Mouse (Mus musculus) gastrocnemius, adult 2 months (tissue): Measurements from ENCODE around the gene Zfp865. TPM values are rescaled to one million over a fixed set of nuclear protein-coding genes. Genes with fewer than 3 reads are reported as not detected.
"Not testable (repeated sequence)": the region's sequence is repeated elsewhere in the genome, so short reads cannot be mapped to it uniquely, and the experiment has no call there.

ENCODE experiments used
- DNase-seq: peaks from one replicate; pipeline ENCODE4 v3.0.0; 2022
- H3K27ac ChIP-seq: fragments of 200-600 bp; 2 replicates; pipeline ENCODE4 v1.8.1; 2022; ENCODE audit warnings: mild to moderate bottlenecking
- H3K4me3 ChIP-seq: fragments of 200-600 bp; 2 replicates; pipeline ENCODE4 v1.8.1; 2022; ENCODE audit warnings: mild to moderate bottlenecking, moderate library complexity
- CTCF ChIP-seq: fragments of 200-600 bp; IDR thresholded peaks from 2 replicates; pipeline ENCODE4 v1.8.1; 2022; ENCODE audit warnings: antibody characterized with exemption, mild to moderate bottlenecking, moderate library complexity
- intact Hi-C: fragments of 180-260 bp; cut with DNase I; formaldehyde crosslinking; loops from one replicate; pipeline ENCODE4 v1.15.1; 2025
- total RNA-seq, 2 experiments: library from RNA; stranded (reverse); gene quantifications; 2 replicates each; pipeline ENCODE4 v1.2.3; 2021

Zfp865 gene
- total RNA-seq, 2 experiments from 2014 or later, result 12.9 to 15.6 TPM

DNA sequence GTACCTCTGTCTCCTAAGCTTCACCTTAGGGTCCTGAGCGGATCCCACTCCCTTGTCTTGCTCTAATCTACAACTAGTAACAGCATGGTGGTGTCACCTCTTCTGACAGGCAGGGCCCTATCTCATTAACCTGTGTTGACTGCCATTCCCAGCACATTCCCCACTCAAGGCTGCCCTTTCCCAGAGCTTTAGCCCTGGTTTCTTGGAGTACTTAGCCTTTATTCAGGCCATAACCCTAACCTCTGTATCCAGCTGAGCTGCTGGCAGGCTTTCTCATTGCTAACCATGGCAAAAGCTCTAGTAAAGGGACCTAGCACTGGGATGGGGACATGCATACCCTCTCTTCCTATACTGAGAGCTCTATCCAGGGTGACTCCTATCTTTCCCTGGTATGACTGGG, 38.5 kb downstream of the Zfp865 start:
- H3K4me3 ChIP-seq, result no peak overlapping the region
- H3K27ac ChIP-seq, result no peak overlapping the region
- intact Hi-C loops, result no loop called here
- TF ChIP-seq CTCF, result no peak
- DNase-seq, result peak; percentile 8

- no peak for TF ChIP-seq CTCF
- intact Hi-C loops, result no loop called here
- no peak overlapping the region; the same call in 1 of the 2 replicates for H3K4me3 ChIP-seq
- DNase-seq, result peak; percentile 20
- 0 out of 2 replicates have a peak overlapping the region, but pooled peaks have one; percentile 99 for H3K27ac ChIP-seq
Observed at GRCm38 (mm10) chr7:5059421-5059820, 39.2 kb downstream of the Zfp865 start.

GRCm38 (mm10) chr7:5060239-5060731, 40.1 kb downstream of the Zfp865 start:
- intact Hi-C loops, result loop anchor here (2.0 to 5.0 kb wide), 3 partner anchors 45 to 923 kb away; partner anchors contain the start of genes Fiz1, Gm44973, Leng8 and Zfp524
- peak; percentile 86 for DNase-seq
- Histone ChIP-seq H3K4me3 (peak overlapping the region; percentile 91), H3K27ac (peak overlapping the region; percentile 99)
- TF ChIP-seq CTCF, result peak; percentile 78

- intact Hi-C loops, result loop anchor here (2.0 to 5.0 kb wide), 3 partner anchors 46 to 924 kb away; partner anchors contain the start of genes Fiz1, Gm44973, Leng8 and Zfp524
- TF ChIP-seq CTCF, result peak; percentile 76
- Histone ChIP-seq H3K4me3 (peak overlapping the region; percentile 91), H3K27ac (peak overlapping the region; percentile 99)
- peak; percentile 99 for DNase-seq
Observed at GRCm38 (mm10) chr7:5060944-5061773, 41.0 kb downstream of the Zfp865 start.

- intact Hi-C loops, result loop anchor here (1.0 to 5.0 kb wide), 4 partner anchors 18 to 925 kb away; partner anchors contain the start of genes Epn1, Fiz1, Gm44973 and Leng8
- no peak for TF ChIP-seq CTCF
- Histone ChIP-seq H3K27ac (peak within 1 kb of the TSS; percentile 99), H3K4me3 (peak within 1 kb of the TSS; percentile 91)
- peak; percentile 98 for DNase-seq
Observed at GRCm38 (mm10) chr7:5061774-5062359, 41.7 kb downstream of the Zfp865 start, which contains the start of gene U2af2. Gene U2af2 (plus strand): TSS chr7:5062143.

- peak overlapping the region; percentile 91 for H3K4me3 ChIP-seq
- no peak for DNase-seq
- intact Hi-C loops, result loop anchor here (1.0 to 5.0 kb wide), 3 partner anchors 18 to 925 kb away; partner anchors contain the start of genes Epn1 and Leng8
- peak overlapping the region; percentile 99 for H3K27ac ChIP-seq
- no peak for TF ChIP-seq CTCF
Observed at GRCm38 (mm10) chr7:5062360-5063001, 42.3 kb downstream of the Zfp865 start.

DNA sequence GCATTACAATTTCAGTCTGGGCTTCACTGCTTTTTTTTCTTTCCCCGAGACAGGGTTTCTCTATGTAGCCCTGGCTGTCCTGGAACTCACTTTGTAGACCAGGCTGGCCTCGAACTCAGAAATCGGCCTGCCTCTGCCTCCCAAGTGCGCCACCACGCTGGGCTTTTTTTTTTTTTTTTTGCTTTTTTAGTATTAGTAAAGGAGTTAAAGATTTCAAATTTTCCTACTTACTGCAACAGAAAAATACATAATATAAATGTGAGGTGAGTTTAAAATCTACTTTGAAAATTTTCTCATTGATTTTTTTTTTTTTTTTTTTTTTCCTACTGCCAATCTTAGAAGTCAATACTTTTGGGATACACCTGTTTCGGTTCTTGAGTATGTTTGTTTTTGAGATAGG, 44.7 kb downstream of the Zfp865 start:
- H3K4me3 ChIP-seq, result no peak overlapping the region
- intact Hi-C loops, result loop anchor here (5.0 kb wide), 2 partner anchors 508 to 928 kb away; partner anchors contain the start of gene Leng8

DNA sequence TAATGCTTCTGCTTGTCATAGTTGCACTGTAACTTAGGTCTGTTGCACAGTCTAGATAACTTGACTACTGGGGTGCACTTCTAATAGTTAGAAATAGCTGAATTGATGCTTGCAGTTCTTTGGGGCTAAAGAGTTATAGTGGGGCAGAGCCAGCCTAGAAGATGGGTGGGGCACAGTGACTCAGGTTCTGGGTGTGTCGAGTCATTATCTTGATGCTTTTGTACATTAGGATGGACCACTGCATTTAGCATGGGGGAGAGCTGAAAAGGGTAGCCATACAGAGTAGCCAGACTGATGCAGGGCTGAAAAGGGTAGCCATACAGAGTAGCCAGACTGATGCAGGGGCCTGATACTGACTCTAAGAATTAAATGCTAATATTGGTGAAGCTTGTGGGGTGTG, 53.4 kb downstream of the Zfp865 start:
- TF ChIP-seq CTCF, result no peak
- H3K4me3 ChIP-seq, result no peak overlapping the region
- intact Hi-C loops, result no loop called here
- H3K27ac ChIP-seq, result no peak overlapping the region
- DNase-seq, result no peak

More for the DNA sequence above, 44.7 kb downstream of the Zfp865 start:
- no peak overlapping the region for H3K27ac ChIP-seq
- no peak for DNase-seq
- no peak for TF ChIP-seq CTCF

DNA sequence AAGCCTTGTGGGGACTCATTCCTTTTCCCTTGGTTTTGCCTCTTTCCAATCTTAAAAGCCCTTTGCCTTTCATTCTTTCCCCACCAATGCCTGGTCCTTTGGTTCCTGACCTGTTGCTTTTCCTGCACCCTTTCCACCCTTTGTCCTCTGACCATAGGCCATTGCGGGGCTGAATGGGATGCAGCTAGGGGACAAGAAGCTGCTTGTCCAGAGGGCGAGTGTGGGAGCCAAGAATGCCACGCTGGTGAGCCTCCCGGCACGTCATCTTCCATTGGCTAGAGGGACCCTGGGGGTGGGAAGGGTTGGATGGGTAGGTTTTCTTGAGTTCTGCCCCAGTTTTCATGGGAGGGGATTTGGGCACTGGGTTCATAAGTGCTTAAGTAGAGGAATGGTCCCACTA, 54.8 kb downstream of the Zfp865 start:
- Histone ChIP-seq H3K27ac (no peak overlapping the region), H3K4me3 (no peak overlapping the region)
- DNase-seq, result no peak
- TF ChIP-seq CTCF, result no peak
- intact Hi-C loops, result no loop called here

DNA sequence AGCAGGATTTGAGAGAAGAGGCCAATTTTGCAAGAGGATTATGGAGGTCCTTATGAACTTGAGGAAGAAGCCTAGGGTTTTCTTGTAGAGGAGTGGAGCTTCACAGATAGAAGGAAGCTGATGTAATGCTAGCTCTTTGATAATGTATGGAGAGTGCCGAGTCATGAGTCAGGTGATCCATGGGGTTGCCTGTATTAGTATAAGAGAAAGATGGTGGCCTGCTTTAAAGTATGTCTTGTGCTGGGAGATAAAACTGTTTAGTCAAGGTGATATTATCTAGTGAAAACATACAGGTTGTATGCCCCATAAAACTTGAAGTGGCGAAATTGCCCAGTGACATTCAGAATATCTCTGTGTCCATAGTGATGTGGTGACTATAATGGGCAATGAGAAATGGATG, 56.8 kb downstream of the Zfp865 start:
- no peak for DNase-seq
- TF ChIP-seq CTCF, result no peak
- Histone ChIP-seq H3K27ac (no peak overlapping the region), H3K4me3 (no peak overlapping the region)
- intact Hi-C loops, result no loop called here

DNA sequence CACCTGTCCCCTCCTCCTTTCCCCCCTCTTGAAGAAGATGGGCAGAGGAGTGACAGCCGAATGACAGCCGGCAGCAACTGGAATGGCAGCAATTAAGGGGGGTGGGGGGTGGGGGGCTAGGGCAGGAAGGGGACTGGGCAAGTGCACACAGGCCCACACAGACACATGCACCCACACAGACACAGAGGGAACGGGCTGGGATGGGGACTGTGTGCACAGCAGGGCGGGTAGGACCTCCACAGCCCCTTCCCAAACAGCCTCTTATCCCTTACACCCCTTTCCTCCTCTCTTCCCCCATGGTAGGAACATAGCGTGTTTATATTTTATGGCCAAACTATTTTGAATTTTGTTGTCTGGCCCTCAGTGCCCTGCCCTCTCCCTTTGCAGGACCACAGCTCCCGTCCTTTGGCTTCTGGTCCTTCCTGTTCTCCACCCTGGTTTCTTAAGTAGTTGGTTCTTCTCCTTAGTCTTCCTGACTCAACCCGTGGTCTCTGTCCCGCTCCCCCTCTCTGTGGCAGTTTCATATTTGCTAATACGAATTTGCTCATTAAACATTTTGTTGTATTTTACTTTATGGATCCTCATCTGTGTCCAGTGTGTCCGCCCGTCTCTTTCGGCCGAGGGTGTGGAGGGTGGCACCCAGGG, 59.3 kb downstream of the Zfp865 start:
- DNase-seq, result not testable (repeated sequence)
- Histone ChIP-seq H3K27ac (peak overlapping the region; percentile 97), H3K4me3 (peak overlapping the region; percentile 100)
- intact Hi-C loops, result loop anchor here (1.0 to 2.0 kb wide), 2 partner anchors 17 to 45 kb away; partner anchors contain the start of genes Rasl2-9 and U2af2
